Mouse (Mus musculus): ENCODE results near the gene Hist1h2ag. TPM values are rescaled to one million over a fixed set of nuclear protein-coding genes. Genes with fewer than 3 reads are reported as not detected.
A peak's percentile ranks its signal among the peaks of the same experiment; 100 is the strongest.

Gene Hist1h2ag
- polyA plus RNA-seq, 1 experiment, result 21.8 TPM

DNA sequence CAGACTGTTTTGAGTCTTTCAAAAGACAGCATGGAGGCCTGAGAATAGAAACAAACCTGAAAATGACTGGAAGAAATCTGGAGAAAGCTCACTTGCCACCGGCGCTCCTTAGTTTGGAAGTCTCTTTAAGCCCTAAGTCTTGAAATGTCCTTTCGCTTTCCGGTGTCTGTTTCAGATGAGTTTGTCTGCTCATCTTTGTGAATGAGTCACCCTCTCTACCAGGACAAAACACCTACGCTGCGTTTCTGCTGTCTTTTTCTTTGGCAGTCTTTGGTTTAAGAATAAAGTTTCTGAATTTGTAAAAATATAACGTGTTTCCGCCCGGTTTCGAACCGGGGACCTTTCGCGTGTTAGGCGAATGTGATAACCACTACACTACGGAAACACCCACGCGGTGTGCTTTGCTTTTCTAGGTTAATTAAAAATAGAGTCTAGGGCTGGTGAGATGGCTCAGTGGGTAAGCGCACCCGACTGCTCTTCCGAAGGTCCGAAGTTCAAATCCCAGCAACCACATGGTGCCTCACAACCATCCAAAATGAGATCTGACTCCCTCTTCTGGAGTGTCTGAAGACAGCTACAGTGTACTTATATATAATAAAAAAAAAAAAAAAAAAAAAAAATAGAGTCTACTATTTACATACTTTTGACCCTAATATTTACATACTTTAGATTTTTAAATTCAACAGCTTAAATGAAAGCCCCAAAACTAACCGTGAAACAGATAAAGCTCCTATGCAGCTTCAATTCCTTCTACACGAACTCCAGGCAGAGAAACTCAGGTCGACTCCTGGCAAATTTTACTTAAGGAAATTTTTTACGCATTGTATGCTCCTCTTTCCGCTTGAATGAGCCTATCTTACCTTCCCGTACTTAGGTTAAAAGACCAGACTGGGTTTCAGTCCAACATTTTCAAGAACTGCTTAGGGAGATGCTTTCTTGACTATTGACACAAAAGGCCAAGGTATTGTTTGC lies 27.0 kb downstream of the Hist1h2ag start:
- Histone ChIP-seq H3K9me3 (ENCODE audit: control insufficient read depth, low read length) (no peaks in the 10 kb centered on the region), H3K4me1 (ENCODE audit: control insufficient read depth) (peaks cover 38% of the 10 kb centered on the region), H3K36me3 (ENCODE audit: control insufficient read depth) (no peaks in the 10 kb centered on the region), H3K27me3 (ENCODE audit: control insufficient read depth) (peaks cover 47% of the 10 kb centered on the region), H3K4me3 (replicated peaks) (peak overlapping the region; percentile 49)
- TF ChIP-seq GATA1 (IDR thresholded peaks at IDR 0.05; ENCODE audit: low read length) (no peak), TAL1 (IDR thresholded peaks at IDR 0.05; ENCODE audit: low read length) (no peak)

DNA sequence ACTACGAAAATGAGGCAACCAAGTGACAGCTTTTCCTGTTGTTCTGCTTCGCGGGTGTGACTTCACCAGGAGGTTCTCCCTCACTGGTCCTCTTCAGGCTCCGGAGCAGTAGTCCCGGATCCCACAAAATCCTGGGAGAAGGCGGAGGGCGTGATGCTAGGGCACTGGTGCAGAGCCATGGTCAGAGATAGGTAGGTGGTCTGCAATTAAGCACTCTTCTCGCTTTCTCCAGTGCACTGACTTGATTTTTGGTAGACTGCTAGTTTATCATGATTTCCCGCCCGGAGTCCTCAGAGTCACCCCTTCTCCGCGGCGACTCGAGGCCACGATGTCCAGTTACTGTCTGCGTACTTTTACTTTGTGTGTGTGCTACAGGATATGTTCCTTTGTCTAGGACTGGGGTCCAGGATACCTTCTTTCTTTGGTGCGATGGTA lies 28.3 kb downstream of the Hist1h2ag start:
- Histone ChIP-seq H3K9me3 (ENCODE audit: control insufficient read depth, low read length) (no peaks in the 10 kb centered on the region), H3K4me1 (ENCODE audit: control insufficient read depth) (peaks cover 27% of the 10 kb centered on the region), H3K4me3 (replicated peaks) (peak overlapping the region; percentile 24), H3K27me3 (ENCODE audit: control insufficient read depth) (peaks cover 61% of the 10 kb centered on the region), H3K36me3 (ENCODE audit: control insufficient read depth) (no peaks in the 10 kb centered on the region)
- TF ChIP-seq TAL1 (IDR thresholded peaks at IDR 0.05; ENCODE audit: low read length), result no peak
- no peak for TF ChIP-seq GATA1 (IDR thresholded peaks at IDR 0.05; ENCODE audit: low read length)

DNA sequence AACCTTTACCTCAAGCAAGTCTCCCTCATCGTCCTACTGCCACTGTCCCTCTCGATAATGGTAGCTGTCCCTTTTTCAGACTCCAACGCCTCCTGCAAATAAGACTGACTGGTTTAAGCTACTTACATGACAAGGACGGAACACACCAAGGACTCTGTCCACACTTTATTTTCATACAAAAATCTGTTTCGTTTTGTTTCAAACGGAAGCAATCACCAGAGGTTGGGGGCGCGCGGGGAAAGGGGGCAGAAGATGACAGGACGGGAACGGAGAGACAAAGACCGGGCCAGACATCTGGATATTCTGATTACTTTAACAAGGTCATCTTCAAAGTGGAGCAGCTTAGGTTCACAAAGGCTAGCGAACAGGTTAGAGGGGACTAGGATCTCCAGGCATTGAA lies 29.0 kb downstream of the Hist1h2ag start:
- Histone ChIP-seq H3K4me1 (ENCODE audit: control insufficient read depth) (peaks cover 23% of the 10 kb centered on the region), H3K4me3 (replicated peaks) (no peak overlapping the region), H3K36me3 (ENCODE audit: control insufficient read depth) (no peaks in the 10 kb centered on the region), H3K9me3 (ENCODE audit: control insufficient read depth, low read length) (no peaks in the 10 kb centered on the region), H3K27me3 (ENCODE audit: control insufficient read depth) (peaks cover 68% of the 10 kb centered on the region)
- TF ChIP-seq GATA1 (IDR thresholded peaks at IDR 0.05; ENCODE audit: low read length) (no peak), TAL1 (IDR thresholded peaks at IDR 0.05; ENCODE audit: low read length) (no peak)

DNA sequence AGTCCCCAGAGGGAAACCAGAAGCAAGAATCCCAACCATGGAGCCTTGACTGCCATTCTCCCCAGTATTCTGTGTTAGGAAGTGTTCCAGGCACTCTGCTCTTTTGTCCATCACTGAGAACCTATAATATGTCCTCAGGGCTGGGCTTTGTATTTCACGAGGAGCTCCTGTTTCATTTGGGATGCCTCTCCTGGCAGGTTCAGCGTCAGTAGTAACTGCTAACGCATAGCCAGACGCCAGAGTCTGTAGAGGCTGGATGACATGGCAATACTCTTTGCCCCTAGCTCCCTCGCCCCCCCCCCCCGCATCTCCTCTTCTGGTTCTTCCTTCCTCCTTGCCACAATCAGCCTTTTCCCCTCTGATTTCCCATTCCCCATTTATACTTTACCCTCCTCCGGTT lies 33.1 kb downstream of the Hist1h2ag start, which contains the start of gene Prss16:
Gene Prss16 (minus strand): TSS at position 101 of the 400 bp plus-strand sequence.
- peaks cover 27% of the 10 kb centered on the region for H3K4me1 ChIP-seq (ENCODE audit: control insufficient read depth)
- peaks cover 99% of the 10 kb centered on the region for H3K27me3 ChIP-seq (ENCODE audit: control insufficient read depth)
- no peak for TF ChIP-seq TAL1 (IDR thresholded peaks at IDR 0.05; ENCODE audit: low read length)
- no peak for TF ChIP-seq GATA1 (IDR thresholded peaks at IDR 0.05; ENCODE audit: low read length)
- H3K9me3 ChIP-seq (ENCODE audit: control insufficient read depth, low read length), result no peaks in the 10 kb centered on the region; the same call in 1 of the 2 replicates
- H3K4me3 ChIP-seq (replicated peaks), result no peak within 1 kb of the TSS
- H3K36me3 ChIP-seq (ENCODE audit: control insufficient read depth), result no peaks in the 10 kb centered on the region

DNA sequence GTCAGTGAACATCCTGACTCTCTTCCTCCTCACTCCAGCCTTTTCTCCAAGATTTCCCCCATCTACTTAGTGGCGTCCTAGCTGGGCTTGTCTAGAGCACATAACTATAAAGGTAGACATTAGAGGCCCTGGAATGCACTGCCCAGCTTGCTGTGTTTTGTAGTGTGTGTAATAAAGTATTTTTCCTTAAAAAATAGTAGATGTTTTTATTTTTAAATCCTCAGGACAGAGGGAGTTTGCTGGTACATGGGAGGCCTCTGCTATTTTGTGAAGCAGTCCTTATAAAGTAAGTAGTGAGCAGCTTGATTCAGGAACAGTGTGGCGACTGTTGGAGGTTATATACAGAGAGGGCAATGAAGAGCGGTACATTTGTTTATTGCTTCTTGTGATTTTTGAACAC lies 34.0 kb downstream of the Hist1h2ag start:
- H3K9me3 ChIP-seq (ENCODE audit: control insufficient read depth, low read length), result no peaks in the 10 kb centered on the region; the same call in 1 of the 2 replicates
- peaks cover 99% of the 10 kb centered on the region for H3K27me3 ChIP-seq (ENCODE audit: control insufficient read depth)
- H3K36me3 ChIP-seq (ENCODE audit: control insufficient read depth), result no peaks in the 10 kb centered on the region
- peaks cover 20% of the 10 kb centered on the region for H3K4me1 ChIP-seq (ENCODE audit: control insufficient read depth)
- H3K4me3 ChIP-seq (replicated peaks), result no peak overlapping the region
- TF ChIP-seq TAL1 (IDR thresholded peaks at IDR 0.05; ENCODE audit: low read length) (no peak), GATA1 (IDR thresholded peaks at IDR 0.05; ENCODE audit: low read length) (no peak)

DNA sequence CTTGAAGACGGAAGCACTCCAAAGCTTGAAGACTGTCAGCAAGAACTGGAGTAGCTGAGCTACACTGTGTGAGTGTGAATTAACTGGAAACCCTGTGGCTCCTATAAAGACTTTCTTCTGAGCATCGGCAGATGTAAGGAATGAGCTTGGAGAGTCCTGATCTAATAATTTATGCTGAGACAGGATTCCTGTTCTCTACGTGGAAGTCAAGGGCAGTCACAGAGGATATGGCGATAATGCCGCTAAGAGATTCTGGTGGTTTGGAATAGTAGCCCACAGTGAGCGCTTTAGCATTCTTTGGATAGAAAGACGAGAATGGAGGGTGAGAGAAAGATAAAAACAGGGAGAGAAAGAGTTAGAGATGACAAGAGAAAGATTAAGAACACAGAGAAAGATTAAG lies 34.9 kb downstream of the Hist1h2ag start:
- H3K36me3 ChIP-seq (ENCODE audit: control insufficient read depth), result no peaks in the 10 kb centered on the region
- no peak overlapping the region for H3K4me3 ChIP-seq (replicated peaks)
- H3K9me3 ChIP-seq (ENCODE audit: control insufficient read depth, low read length), result no peaks in the 10 kb centered on the region; the same call in 1 of the 2 replicates
- H3K4me1 ChIP-seq (ENCODE audit: control insufficient read depth), result peaks cover 18% of the 10 kb centered on the region
- TF ChIP-seq GATA1 (IDR thresholded peaks at IDR 0.05; ENCODE audit: low read length), result no peak
- TF ChIP-seq TAL1 (IDR thresholded peaks at IDR 0.05; ENCODE audit: low read length), result no peak
- H3K27me3 ChIP-seq (ENCODE audit: control insufficient read depth), result peaks cover 99% of the 10 kb centered on the region

DNA sequence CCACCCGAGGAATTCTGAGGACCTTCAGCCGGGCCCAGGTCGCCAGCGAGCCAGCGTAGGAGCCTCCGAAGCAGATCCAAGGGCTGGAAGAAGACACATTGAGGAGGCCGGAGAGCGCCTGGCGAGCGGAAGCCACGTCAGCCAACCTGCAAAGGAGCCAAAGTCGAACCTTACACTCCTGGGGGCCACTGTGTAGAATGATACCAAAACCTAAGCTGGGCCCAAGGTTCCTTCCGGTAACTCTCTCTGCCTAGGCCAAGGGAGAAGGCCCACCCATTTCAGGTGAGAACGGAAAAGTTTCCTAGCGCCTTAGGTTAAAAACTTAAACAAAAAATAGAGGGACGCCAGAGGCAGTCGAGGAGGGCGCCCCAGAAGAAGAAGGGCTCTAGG lies 35.6 kb downstream of the Hist1h2ag start:
- H3K27me3 ChIP-seq (ENCODE audit: control insufficient read depth), result peaks cover 99% of the 10 kb centered on the region
- no peak overlapping the region for H3K4me3 ChIP-seq (replicated peaks)
- no peaks in the 10 kb centered on the region; the same call in 1 of the 2 replicates for H3K9me3 ChIP-seq (ENCODE audit: control insufficient read depth, low read length)
- H3K36me3 ChIP-seq (ENCODE audit: control insufficient read depth), result no peaks in the 10 kb centered on the region
- H3K4me1 ChIP-seq (ENCODE audit: control insufficient read depth), result peaks cover 18% of the 10 kb centered on the region
- no peak for TF ChIP-seq TAL1 (IDR thresholded peaks at IDR 0.05; ENCODE audit: low read length)
- TF ChIP-seq GATA1 (IDR thresholded peaks at IDR 0.05; ENCODE audit: low read length), result no peak

DNA sequence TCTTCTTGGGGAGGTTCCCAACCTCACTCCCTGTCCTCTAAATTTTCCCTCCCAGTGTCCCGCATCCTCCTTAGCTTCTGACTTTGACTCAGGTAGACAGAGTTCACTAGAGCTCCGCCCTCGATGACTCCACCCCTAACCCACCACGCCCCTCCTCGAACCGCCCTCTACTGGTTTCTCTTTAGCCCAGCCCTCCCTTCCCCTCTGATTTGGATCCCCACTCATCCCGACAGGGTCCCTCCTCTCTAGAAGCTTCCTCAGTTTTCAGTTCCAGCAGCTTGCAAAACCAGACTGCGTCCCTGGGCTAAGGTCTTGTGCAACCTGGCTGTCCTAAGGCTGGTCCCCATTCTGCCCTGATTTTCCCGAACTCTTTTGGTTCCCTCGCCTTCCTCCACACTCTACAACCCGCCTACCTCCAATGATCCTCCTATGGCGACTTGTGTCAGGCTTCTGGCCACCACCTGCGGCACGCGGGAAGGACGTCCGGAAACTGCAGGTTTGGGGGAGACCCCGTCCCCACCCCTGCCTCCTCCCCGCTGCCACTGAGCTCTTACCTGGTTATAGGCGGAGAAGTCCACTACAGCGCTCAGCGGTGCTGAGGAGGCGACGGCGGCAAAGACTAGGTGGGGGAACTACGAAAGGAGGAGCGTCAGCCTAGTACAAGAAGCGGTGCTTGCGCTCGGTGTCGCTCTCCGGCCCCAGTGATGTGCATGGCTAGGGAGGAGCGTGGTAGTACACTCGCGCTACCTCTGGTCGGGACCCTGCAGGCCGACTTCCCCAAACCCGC lies 36.2 kb downstream of the Hist1h2ag start:
- peak overlapping the region; percentile 56 for H3K4me3 ChIP-seq (replicated peaks)
- peaks cover 99% of the 10 kb centered on the region for H3K27me3 ChIP-seq (ENCODE audit: control insufficient read depth)
- H3K36me3 ChIP-seq (ENCODE audit: control insufficient read depth), result no peaks in the 10 kb centered on the region
- TF ChIP-seq GATA1 (IDR thresholded peaks at IDR 0.05; ENCODE audit: low read length), result no peak
- TF ChIP-seq TAL1 (IDR thresholded peaks at IDR 0.05; ENCODE audit: low read length), result no peak
- no peaks in the 10 kb centered on the region; the same call in 1 of the 2 replicates for H3K9me3 ChIP-seq (ENCODE audit: control insufficient read depth, low read length)
- peaks cover 18% of the 10 kb centered on the region for H3K4me1 ChIP-seq (ENCODE audit: control insufficient read depth)
